Comparison of ENCODE assay signal across 8 mouse cellular contexts in the genomic region with DNA sequence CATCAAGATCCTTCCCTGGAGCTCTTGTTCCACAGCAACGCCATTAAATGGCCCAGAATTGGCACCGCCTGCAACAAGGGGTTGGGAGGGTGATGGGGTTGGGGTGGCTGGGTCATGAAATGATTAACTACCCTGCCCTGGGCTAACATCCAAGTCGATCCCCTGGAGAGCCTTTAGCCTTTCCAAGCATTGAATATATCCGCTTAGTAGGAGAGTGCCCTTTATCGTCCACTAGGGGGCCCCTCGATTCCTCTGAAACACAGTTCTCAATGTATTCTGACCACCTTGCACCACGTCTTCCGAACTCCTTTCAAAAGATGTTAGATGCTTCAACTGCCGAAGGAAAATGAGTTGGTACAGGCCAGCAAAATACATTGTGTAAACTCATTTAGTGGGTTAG. TPM values are rescaled to one million over a fixed set of nuclear protein-coding genes. Genes with fewer than 3 reads are reported as not detected.
DNase-seq lines count a peak whose midpoint lies in the region; ATAC-seq lines count a peak whose summit lies in the region.

No protein-coding gene starts in this region.

- peak; percentile 50 for ATAC-seq in megakaryocyte progenitor cell, adult 5-6 weeks (replicated peaks; ENCODE audit: poor library complexity)

- peak; percentile 8 to 16 for DNase-seq in cerebellum, adult 18-20 months
- DNase-seq in cerebellum, adult 8-10 months = no peak
- peak; percentile 34 for DNase-seq in 3134 (ENCODE audit: extremely low read depth, insufficient read length, low spot score)
- peak; percentile 73 for DNase-seq in adrenal gland, postnatal 10 days
- DNase-seq in gastrocnemius, postnatal 10 days = peak; percentile 46
- peak; percentile 86 to 88 for DNase-seq in kidney, postnatal 36 days
- peak; percentile 64 for DNase-seq in testis, postnatal 10 days (ENCODE audit: low spot score)

RNA-seq across cellular contexts. Expression of a gene that starts 2.2 kb away (rescaled TPM):
- 10 to 100 TPM; 22.6 to 25.6 TPM for total RNA-seq in adrenal gland, postnatal 10 days (2021)
- 10 to 100 TPM; 11.7 to 12.6 TPM for total RNA-seq in gastrocnemius, postnatal 10 days (2021)
- total RNA-seq in megakaryocyte progenitor cell, adult 5-6 weeks (2015) = 16.4 and 18.8 TPM in 2 replicates
- total RNA-seq in megakaryocyte progenitor cell, adult 5-6 weeks (2017) = 29.1 and 30.6 TPM in 2 replicates

RNA-seq across cellular contexts. Expression of a gene that starts 22.7 kb away (rescaled TPM):
- total RNA-seq in adrenal gland, postnatal 10 days (2021) = not detected
- total RNA-seq in gastrocnemius, postnatal 10 days (2021) = not detected
- not detected in 2 replicates for total RNA-seq in megakaryocyte progenitor cell, adult 5-6 weeks (2015)
- total RNA-seq in megakaryocyte progenitor cell, adult 5-6 weeks (2017) = not detected in 2 replicates

RNA-seq across cellular contexts. Expression of a gene that starts 54.6 kb away (rescaled TPM):
- 10 to 100 TPM; 43.8 to 53.5 TPM for total RNA-seq in adrenal gland, postnatal 10 days (2021)
- total RNA-seq in gastrocnemius, postnatal 10 days (2021) = 10 to 100 TPM; 39.6 to 48.6 TPM
- total RNA-seq in megakaryocyte progenitor cell, adult 5-6 weeks (2015) = 45.0 and 53.0 TPM in 2 replicates
- 58.3 and 73.3 TPM in 2 replicates for total RNA-seq in megakaryocyte progenitor cell, adult 5-6 weeks (2017)
